Mouse (Mus musculus) mouse embryonic stem cell (cell line): Measurements from ENCODE around the gene Catsper2.
"Not testable (repeated sequence)": the region's sequence is repeated elsewhere in the genome, so short reads cannot be mapped to it uniquely, and the experiment has no call there.

Experiments used
- in situ Hi-C, 2 experiments: fragments of 300-500 bp; cut with MboI; formaldehyde crosslinking; loops; 1 replicate in 1 of 2; 3 replicates in 1 of 2; pipeline ENCODE4 v1.14.3; 2019 to 2020; ENCODE audit warnings: low sequenced_read_pairs in 2 of 2, low pct_unique_long_range_greater_than_20kb in 1 of 2, mixed read lengths in 1 of 2; ENCODE audit not compliant: unreplicated experiment in 1 of 2

The Catsper2 gene

GRCm38 (mm10) chr2:121440834-121441605 lies 27.4 kb upstream of the Catsper2 start:
- in situ Hi-C loops, result no loop called here

- in situ Hi-C loops, result no loop called here
Observed at GRCm38 (mm10) chr2:121439746-121440145, 26.2 kb upstream of the Catsper2 start.

- in situ Hi-C loops, result no loop called here
Observed at GRCm38 (mm10) chr2:121434854-121435253, 21.3 kb upstream of the Catsper2 start.

GRCm38 (mm10) chr2:121425890-121426289 lies 12.3 kb upstream of the Catsper2 start:
- in situ Hi-C loops, result no loop called here

- in situ Hi-C loops, result no loop called here
Observed at GRCm38 (mm10) chr2:121423166-121423565, 9.6 kb upstream of the Catsper2 start.

GRCm38 (mm10) chr2:121418476-121418875 lies 4.9 kb upstream of the Catsper2 start:
- in situ Hi-C loops, result no loop called here

GRCm38 (mm10) chr2:121416356-121416755 lies 2.8 kb upstream of the Catsper2 start:
- in situ Hi-C loops, result no loop called here

GRCm38 (mm10) chr2:121415591-121415990 lies 2.0 kb upstream of the Catsper2 start:
- in situ Hi-C loops, result no loop called here

GRCm38 (mm10) chr2:121415103-121415502 lies 1.5 kb upstream of the Catsper2 start:
- in situ Hi-C loops, result no loop called here

- in situ Hi-C loops, result no loop called here
Observed at GRCm38 (mm10) chr2:121414139-121414685, 620 bp upstream of the Catsper2 start.

GRCm38 (mm10) chr2:121412843-121413386 lies 677 bp downstream of the Catsper2 start:
- in situ Hi-C loops, result no loop called here

GRCm38 (mm10) chr2:121408160-121408559 lies 5.4 kb downstream of the Catsper2 start:
- in situ Hi-C loops, result loop anchor here (10.0 kb wide), 2 partner anchors 223 to 233 kb away; partner anchors contain the start of genes Tubgcp4 (in 1 of the 2) and Zscan29 (in 1 of the 2)

- in situ Hi-C loops, result loop anchor here (10.0 kb wide), 2 partner anchors 218 to 228 kb away; partner anchors contain the start of genes Tubgcp4 (in 1 of the 2) and Zscan29 (in 1 of the 2)
Observed at GRCm38 (mm10) chr2:121403296-121403695, 10.3 kb downstream of the Catsper2 start.

- in situ Hi-C loops, result no loop called here
Observed at GRCm38 (mm10) chr2:121396624-121397023, 17.0 kb downstream of the Catsper2 start.

- in situ Hi-C loops, result not testable (repeated sequence)
Observed at GRCm38 (mm10) chr2:121386961-121387575, 26.5 kb downstream of the Catsper2 start, which contains the start of gene Strc. Strc (minus strand) TSS chr2:121387168.

- in situ Hi-C loops, result no loop called here
Observed at GRCm38 (mm10) chr2:121374766-121375165, 38.8 kb downstream of the Catsper2 start.

- in situ Hi-C loops, result no loop called here
Observed at GRCm38 (mm10) chr2:121372266-121372665, 41.3 kb downstream of the Catsper2 start.

GRCm38 (mm10) chr2:121370921-121371320 lies 42.7 kb downstream of the Catsper2 start:
- in situ Hi-C loops, result no loop called here

- in situ Hi-C loops, result no loop called here
Observed at GRCm38 (mm10) chr2:121368831-121369230, 44.8 kb downstream of the Catsper2 start.
